Mouse (Mus musculus) spleen, postnatal 36 days (tissue): Measurements from ENCODE around the gene Olfr288.
A peak's percentile ranks its signal among the peaks of the same experiment; 100 is the strongest.

ENCODE experiments used
- DNase-seq, 2 experiments: peaks; one replicate each; pipeline ENCODE4 v3.0.0; 2022; ENCODE audit warnings: low spot score in 2 of 2, mixed read lengths in 1 of 2

Olfr288 gene

GRCm38 (mm10) chr15:98195442-98195841 is at the start of gene Olfr288:
Olfr288 (minus strand) TSS chr15:98195542.
- DNase-seq, result no peak

- DNase-seq, result no peak
These were observed 40.1 kb upstream of the Olfr288 start for GRCm38 (mm10) chr15:98235442-98235841.

- no peak for DNase-seq
These were observed 39.0 kb upstream of the Olfr288 start, which contains the start of gene Olfr286 for GRCm38 (mm10) chr15:98234350-98234749. Olfr286 (minus strand) TSS chr15:98234450.

GRCm38 (mm10) chr15:98226096-98226495 is 30.8 kb upstream of the Olfr288 start:
- no peak for DNase-seq

- DNase-seq, result no peak
These were observed 30.3 kb upstream of the Olfr288 start for GRCm38 (mm10) chr15:98225610-98226009.

- DNase-seq, result no peak
These were observed 27.0 kb upstream of the Olfr288 start for GRCm38 (mm10) chr15:98222377-98222776.

GRCm38 (mm10) chr15:98220877-98221276 is 25.5 kb upstream of the Olfr288 start, which contains the start of the genes Gm44579 and Olfr287:
Gm44579 (minus strand) TSS chr15:98220977.
Olfr287 (minus strand) TSS chr15:98221056.
- no peak for DNase-seq

GRCm38 (mm10) chr15:98214130-98214529 is 18.8 kb upstream of the Olfr288 start:
- no peak for DNase-seq

- no peak for DNase-seq
These were observed 18.1 kb upstream of the Olfr288 start for GRCm38 (mm10) chr15:98213336-98213870.

GRCm38 (mm10) chr15:98209676-98210075 is 14.3 kb upstream of the Olfr288 start:
- no peak for DNase-seq

- DNase-seq, result no peak
These were observed 10.9 kb downstream of the Olfr288 start for GRCm38 (mm10) chr15:98184456-98184855.

- DNase-seq, result no peak
These were observed 13.3 kb downstream of the Olfr288 start for GRCm38 (mm10) chr15:98181856-98182570.

GRCm38 (mm10) chr15:98181132-98181711 is 14.1 kb downstream of the Olfr288 start:
- peak; percentile 75 to 78 for DNase-seq

- DNase-seq, result no peak
These were observed 14.7 kb downstream of the Olfr288 start for GRCm38 (mm10) chr15:98180567-98181131.

- DNase-seq, result no peak
These were observed 18.0 kb downstream of the Olfr288 start for GRCm38 (mm10) chr15:98177320-98177719.

- DNase-seq, result no peak
These were observed 21.5 kb downstream of the Olfr288 start for GRCm38 (mm10) chr15:98173821-98174220.

- DNase-seq, result no peak
These were observed 23.2 kb downstream of the Olfr288 start for GRCm38 (mm10) chr15:98172113-98172512.

GRCm38 (mm10) chr15:98170917-98171316 is 24.4 kb downstream of the Olfr288 start:
- DNase-seq, result no peak

- no peak for DNase-seq
These were observed 25.0 kb downstream of the Olfr288 start for GRCm38 (mm10) chr15:98170365-98170764.

- DNase-seq, result no peak
These were observed 26.7 kb downstream of the Olfr288 start for GRCm38 (mm10) chr15:98168622-98169004.

GRCm38 (mm10) chr15:98167645-98168621 is 27.4 kb downstream of the Olfr288 start:
- DNase-seq, result peak; percentile 60 to 67
